ENCODE assay signal across 11 mouse cellular contexts in the genomic region with DNA sequence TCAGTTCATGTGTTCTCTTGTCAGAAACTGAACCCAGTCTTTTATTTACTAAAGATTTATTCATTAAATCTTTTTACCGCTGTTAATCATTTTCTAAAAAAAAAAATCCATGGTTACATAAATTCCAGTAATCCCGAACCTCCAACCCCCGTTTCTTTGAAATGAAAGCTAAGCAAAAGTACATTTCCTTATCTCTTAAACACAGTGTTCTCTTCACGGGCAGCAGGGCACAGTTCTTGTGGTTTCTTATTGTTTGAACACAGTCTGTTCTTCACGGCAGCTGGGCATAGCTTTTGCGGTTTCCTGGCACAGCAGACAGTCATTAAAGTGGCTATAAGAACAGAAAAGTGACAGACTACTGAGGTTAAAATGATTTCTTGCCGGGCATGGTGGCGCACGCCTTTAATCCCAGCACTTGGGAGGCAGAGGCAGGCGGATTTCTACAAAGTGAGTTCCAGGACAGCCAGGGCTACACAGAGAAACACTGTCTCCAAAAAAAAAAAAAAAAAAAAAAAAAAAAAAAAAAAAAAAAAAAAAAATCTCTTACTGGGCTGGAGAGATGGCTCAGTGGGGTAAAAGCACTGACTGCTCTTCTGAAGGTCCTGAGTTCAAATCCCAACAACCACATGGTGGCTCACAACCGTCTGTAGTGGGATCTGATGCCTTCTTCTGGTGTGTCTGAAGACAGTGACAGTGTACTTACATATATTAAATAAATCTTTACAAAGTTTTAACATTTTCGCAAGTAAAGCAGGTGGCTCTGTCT. TPM values are rescaled to one million over a fixed set of nuclear protein-coding genes. Genes with fewer than 3 reads are reported as not detected.
DNase-seq lines count a peak whose midpoint lies in the region; ATAC-seq and TF ChIP-seq lines count a peak whose summit lies in the region.
"Not testable (repeated sequence)": the region's sequence is repeated elsewhere in the genome, so short reads cannot be mapped to it uniquely, and the experiment has no call there.
"Had no signal": no experiment of that assay in that cellular context is flagged by ENCODE, and none has a peak within 500 bp of the region (broad histone marks: within the 10 kb centered on the region; RNA-seq: fewer than 3 reads in every experiment).

No protein-coding gene starts in this region.

- not testable (repeated sequence) for DNase-seq in ES-E14 (ENCODE audit: low read depth, low spot score); cerebellum, adult 2 months; gastrocnemius, adult 2 months
- DNase-seq in induced T-regulatory cell, adult 2 months (ENCODE audit: low read depth) = peak; percentile 91
- peak; percentile 34 to 49 for DNase-seq in lung, postnatal 4 days
- peak; percentile 44 to 63 for DNase-seq in thymus, postnatal 36 days

- peaks cover 6 to 12% of the 10 kb centered on the region in 2 experiments for H3K4me1 ChIP-seq in ES-E14 (ENCODE audit: control insufficient read depth in 2 of 2, insufficient read depth in 2 of 2, low read length in 2 of 2, poor library complexity in 1 of 2)
- not testable (repeated sequence) for H3K4me1 ChIP-seq in cerebellum, adult 2 months (ENCODE audit: control insufficient read depth, insufficient read depth, low read length)
- H3K4me1 ChIP-seq in limb, embryonic 12.5 days (replicated peaks) = peaks cover 13% of the 10 kb centered on the region

- TF ChIP-seq CTCF in cerebellum, adult 2 months (IDR thresholded peaks at IDR 0.05; ENCODE audit: borderline replicate concordance, insufficient read depth, low read depth, low read length); gastrocnemius, adult 2 months (IDR thresholded peaks at IDR 0.05): not testable (repeated sequence)

- TF ChIP-seq POLR2A in cerebellum, adult 2 months (IDR thresholded peaks at IDR 0.05; ENCODE audit: borderline replicate concordance, insufficient read depth, low read length) = not testable (repeated sequence)

- in situ Hi-C loops in ES-E14 (cut with MboI; ENCODE audit: low sequenced_read_pairs in 2 of 2, unreplicated experiment in 2 of 2) = not testable (repeated sequence)

- not testable (repeated sequence) for H3K9me3 ChIP-seq in ES-E14 (ENCODE audit: control insufficient read depth, insufficient read depth, low read depth, low read length); limb, embryonic 12.5 days

- H3K27me3 ChIP-seq in cerebellum, adult 2 months (ENCODE audit: control insufficient read depth, insufficient read depth, low read length); limb, embryonic 12.5 days: not testable (repeated sequence)

- intact Hi-C loops in gastrocnemius, adult 2 months (cut with DNase I) = not testable (repeated sequence)

- H3K4me2 ChIP-seq in limb, embryonic 12.5 days = peak overlapping the region; percentile 57

- H3K9ac ChIP-seq in ES-E14 (ENCODE audit: insufficient read depth, low read depth, low read length, poor library complexity, severe bottlenecking) = peak overlapping the region; percentile 43; the same call in 1 of the 2 replicates
- H3K9ac ChIP-seq in limb, embryonic 12.5 days (replicated peaks) = peak overlapping the region; percentile 87; the same call in 1 of the 2 replicates

- H3K4me3 ChIP-seq in ES-E14 (ENCODE audit: insufficient read depth in 1 of 2, low read depth in 1 of 2, low read length in 2 of 2, poor library complexity in 1 of 2, severe bottlenecking in 1 of 2) = peak overlapping the region; percentile 90 to 95; a peak in 3 of 4 replicates
- peak overlapping the region; percentile 65 for H3K4me3 ChIP-seq in cerebellum, adult 2 months (replicated peaks; ENCODE audit: insufficient read depth, low read depth, low read length)
- peak overlapping the region; percentile 95 for H3K4me3 ChIP-seq in gastrocnemius, adult 2 months
- peak overlapping the region; percentile 78 for H3K4me3 ChIP-seq in limb, embryonic 12.5 days (replicated peaks)

- not testable (repeated sequence) for ATAC-seq in limb, embryonic 12.5 days (ENCODE audit: insufficient number of reproducible peaks, insufficient read depth, low FRiP score, low TSS enrichment, low read depth)
- ATAC-seq in neutrophil, adult 5-6 weeks (ENCODE audit: extremely low read depth, insufficient number of reproducible peaks, low FRiP score, poor library complexity, severe bottlenecking) = peak; percentile 68

- not testable (repeated sequence) for H3K36me3 ChIP-seq in ES-E14 (ENCODE audit: control insufficient read depth, insufficient read depth, low read length, poor library complexity, severe bottlenecking); limb, embryonic 12.5 days

- not testable (repeated sequence) for H3K27ac ChIP-seq in ES-E14 (ENCODE audit: insufficient read depth, low read depth, low read length, poor library complexity, severe bottlenecking); cerebellum, adult 2 months (ENCODE audit: insufficient read depth, low read length); limb, embryonic 12.5 days
- peak overlapping the region; percentile 100 for H3K27ac ChIP-seq in gastrocnemius, adult 2 months

- WGBS in cerebellum, adult 2 months = 42% methylated on average over 12 of the region's 12 CpGs
- 71% methylated on average over 12 of the region's 12 CpGs for WGBS in limb, embryonic 12.5 days

TF ChIP-seq in ES-E14, 5 proteins besides CTCF, POLR2A, EP300 and RAD21:
- TF ChIP-seq ZNF384 (IDR thresholded peaks at IDR 0.05; ENCODE audit: low read depth, low read length) = peak; percentile 90

RNA-seq across cellular contexts. Expression of gene Zfp1, which starts 1.3 kb away (rescaled TPM):
- 18.0 and 18.7 TPM in 2 replicates for total RNA-seq in ES-E14 (2012; rRNA removed)
- polyA plus RNA-seq in cerebellum, adult 2 months (2012; rRNA removed) = 23.7 and 26.0 TPM in 2 replicates
- 1 to 10 TPM; 7.9 to 9.4 TPM for total RNA-seq in gastrocnemius, adult 2 months (2021)
- 26.7 and 28.3 TPM in 2 replicates for polyA plus RNA-seq in limb, embryonic 12.5 days (2016; fragmentation: Nextera tagmentation; extraction: Ambion mirVana)
- 26.1 and 27.6 TPM in 2 replicates for total RNA-seq in neutrophil, adult 5-6 weeks (2017)

RNA-seq across cellular contexts. Expression of gene Ldhd, which starts 14.3 kb away (rescaled TPM):
- total RNA-seq in ES-E14 (2012; rRNA removed) = 0.49 and 1.5 TPM in 2 replicates
- polyA plus RNA-seq in cerebellum, adult 2 months (2012; rRNA removed) = 22.9 and 24.4 TPM in 2 replicates
- 10 to 100 TPM; 29.2 to 35.8 TPM for total RNA-seq in gastrocnemius, adult 2 months (2021)
- 0.25 and 0.26 TPM in 2 replicates for polyA plus RNA-seq in limb, embryonic 12.5 days (2016; fragmentation: Nextera tagmentation; extraction: Ambion mirVana)
- 0.74 TPM in 1 of 2 replicates, not detected in the other for total RNA-seq in neutrophil, adult 5-6 weeks (2017)

RNA-seq across cellular contexts. Expression of gene Ctrb1, which starts 46.3 kb away (rescaled TPM):
- total RNA-seq in ES-E14 (2012; rRNA removed) = 0.22 and 0.48 TPM in 2 replicates
- 0.29 and 0.33 TPM in 2 replicates for polyA plus RNA-seq in cerebellum, adult 2 months (2012; rRNA removed)
- total RNA-seq in gastrocnemius, adult 2 months (2021) = not detected
- polyA plus RNA-seq in limb, embryonic 12.5 days (2016; fragmentation: Nextera tagmentation; extraction: Ambion mirVana) = not detected in 2 replicates
- not detected in 2 replicates for total RNA-seq in neutrophil, adult 5-6 weeks (2017)
- total RNA-seq: adrenal gland, postnatal 25 days; heart, postnatal 4 days; left cerebral cortex, postnatal 4 days had no signal

Comparison
In these comparisons a context has a peak if more than half of its experiments do, and no peak if none do; other contexts are left out.
1. RNA of gene Ldhd, which starts 14.3 kb away (total RNA-seq): 29.2 to 35.8 TPM in gastrocnemius, adult 2 months; 0.49 to 1.5 TPM in ES-E14 and 0.74 TPM in neutrophil, adult 5-6 weeks; every median in the first group is over 10 times any median in the second.
2. Peak in every context shown above with its lines, with median percentiles within 50 percentile points of each other: H3K4me3 ChIP-seq.